9 mouse cellular contexts compared by ENCODE assay signal in genomic region chr1:133353371-133353809, GRCm38 (mm10). TPM values are rescaled to one million over a fixed set of nuclear protein-coding genes. Genes with fewer than 3 reads are reported as not detected.
DNase-seq lines count a peak whose midpoint lies in the region; ATAC-seq and TF ChIP-seq lines count a peak whose summit lies in the region.
"Had no signal": no experiment of that assay in that cellular context is flagged by ENCODE, and none has a peak within 500 bp of the region (broad histone marks: within the 10 kb centered on the region; RNA-seq: fewer than 3 reads in every experiment).

No protein-coding gene starts in this region.

- WGBS in lung, embryonic 16.5 days: 33% methylated on average over 12 of the region's 12 CpGs

- H3K79me3 ChIP-seq in C2C12 (ENCODE audit: low read depth): no peaks in the 10 kb centered on the region

- TF ChIP-seq CTCF in C2C12 (IDR thresholded peaks at IDR 0.05; ENCODE audit: control insufficient read depth, insufficient read depth, insufficient read length): peak; percentile 86

- no peaks in the 10 kb centered on the region for H3K9me3 ChIP-seq in lung, embryonic 16.5 days (ENCODE audit: control insufficient read depth, low read length)

- peak; percentile 76 for DNase-seq in WW6 (ENCODE audit: low read depth, low spot score)
- peak; percentile 84 to 86 for DNase-seq in cerebellum, postnatal 36 days
- DNase-seq in gastrocnemius, adult 18-20 months (ENCODE audit: low spot score): peak; percentile 53
- peak; percentile 80 to 90 for DNase-seq in kidney, postnatal 36 days
- peak; percentile 85 for DNase-seq in retina, embryonic 14.5 days (ENCODE audit: low spot score)
- peak; percentile 86 for DNase-seq in thymus, postnatal 4 days

- no peak overlapping the region for H3ac ChIP-seq in C2C12 (ENCODE audit: control insufficient read depth, insufficient read length, low read depth)

- H3K4me3 ChIP-seq in C2C12 (ENCODE audit: insufficient read depth, poor library complexity, severe bottlenecking): no peak overlapping the region
- no peak overlapping the region for H3K4me3 ChIP-seq in lung, embryonic 16.5 days (ENCODE audit: low read length)

- no peaks in the 10 kb centered on the region for H3K36me3 ChIP-seq in C2C12 (ENCODE audit: control insufficient read depth, insufficient read depth)
- H3K36me3 ChIP-seq in lung, embryonic 16.5 days (ENCODE audit: control insufficient read depth, insufficient read depth, low read length): no peaks in the 10 kb centered on the region

- H3K27me3 ChIP-seq in C2C12 (ENCODE audit: control insufficient read depth, insufficient read depth, insufficient read length): peaks cover 86% of the 10 kb centered on the region
- no peaks in the 10 kb centered on the region; the same call in 1 of the 2 replicates for H3K27me3 ChIP-seq in lung, embryonic 16.5 days (ENCODE audit: control insufficient read depth, insufficient read depth, low read depth, low read length)

- H3K27ac ChIP-seq in lung, embryonic 16.5 days (ENCODE audit: low read length): no peak overlapping the region

- no peak overlapping the region for H3K4me2 ChIP-seq in lung, embryonic 16.5 days (ENCODE audit: low read depth, low read length)

- ATAC-seq in lung, embryonic 16.5 days (ENCODE audit: low read depth): peak; percentile 29; the same call in 1 of the 2 replicates

- H3K79me2 ChIP-seq in C2C12 (ENCODE audit: control insufficient read depth, insufficient read depth): no peaks in the 10 kb centered on the region

- H3K4me1 ChIP-seq in lung, embryonic 16.5 days (replicated peaks; ENCODE audit: control insufficient read depth, insufficient read depth, low read length): peaks cover 3% of the 10 kb centered on the region; the same call in 1 of the 2 replicates

- no peak overlapping the region for H3K9ac ChIP-seq in lung, embryonic 16.5 days (ENCODE audit: low read length)

TF ChIP-seq in C2C12, 6 proteins besides CTCF, POLR2A, EP300 and RAD21:
- TF ChIP-seq CEBPB (IDR thresholded peaks at IDR 0.05; ENCODE audit: low read depth): no peak
- TF ChIP-seq MAX (IDR thresholded peaks at IDR 0.05): no peak
- TF ChIP-seq FOSL1 (IDR thresholded peaks at IDR 0.05; ENCODE audit: insufficient read depth, low read length, poor library complexity, severe bottlenecking): no peak

RNA-seq across cellular contexts. Expression of gene Ren1, which starts 3.1 kb away (rescaled TPM):
- not detected for polyA plus RNA-seq in C2C12 (2012; fragmentation: generic; extraction: Trizol)
- total RNA-seq in gastrocnemius, adult 18-20 months (2021): under 1 TPM in 1 of 2 experiments, not detected in 1; 0.46 TPM
- 0.78 and 1.3 TPM in 2 replicates for polyA plus RNA-seq in lung, embryonic 16.5 days (2015; fragmentation: Nextera tagmentation; extraction: Ambion mirVana)

RNA-seq across cellular contexts. Expression of gene Etnk2, which starts 10.0 kb away (rescaled TPM):
- not detected for polyA plus RNA-seq in C2C12 (2012; fragmentation: generic; extraction: Trizol)
- total RNA-seq in gastrocnemius, adult 18-20 months (2021): under 1 TPM; 0.17 to 0.34 TPM
- polyA plus RNA-seq in lung, embryonic 16.5 days (2015; fragmentation: Nextera tagmentation; extraction: Ambion mirVana): 2.9 and 3.4 TPM in 2 replicates

RNA-seq across cellular contexts. Expression of gene Kiss1, which starts 31.7 kb away (rescaled TPM):
- polyA plus RNA-seq in C2C12 (2012; fragmentation: generic; extraction: Trizol): not detected
- total RNA-seq in gastrocnemius, adult 18-20 months (2021): not detected
- 8.0 and 9.9 TPM in 2 replicates for polyA plus RNA-seq in lung, embryonic 16.5 days (2015; fragmentation: Nextera tagmentation; extraction: Ambion mirVana)
- polyA plus RNA-seq: large intestine, adult 2 months had no signal

RNA-seq across cellular contexts. Expression of gene Golt1a, which starts 43.8 kb away (rescaled TPM):
- polyA plus RNA-seq in C2C12 (2012; fragmentation: generic; extraction: Trizol): not detected
- total RNA-seq in gastrocnemius, adult 18-20 months (2021): not detected
- 0.11 and 0.21 TPM in 2 replicates for polyA plus RNA-seq in lung, embryonic 16.5 days (2015; fragmentation: Nextera tagmentation; extraction: Ambion mirVana)
